Mouse (Mus musculus) myocyte (in vitro differentiated cells): ENCODE data around the gene Ak1.

Experiments
- E2F4 ChIP-seq: IDR thresholded peaks from one replicate; pipeline ENCODE4 v1.6.1; 2011; ENCODE audit warnings: mild to moderate bottlenecking, control low read depth, moderate library complexity; ENCODE audit not compliant: insufficient read depth
- POLR2A ChIP-seq: IDR thresholded peaks from one replicate; pipeline ENCODE4 v1.6.1; 2011; ENCODE audit warnings: low read depth, mild to moderate bottlenecking, control low read depth, moderate library complexity; ENCODE audit not compliant: insufficient read length
- POLR2AphosphoS2 ChIP-seq: IDR thresholded peaks from one replicate; pipeline ENCODE4 v1.6.1; 2011; ENCODE audit warnings: low read depth, control low read depth; ENCODE audit not compliant: insufficient read length
- TCF12 ChIP-seq: IDR thresholded peaks from one replicate; pipeline ENCODE4 v1.6.1; 2011; ENCODE audit warnings: mild to moderate bottlenecking, control low read depth; ENCODE audit not compliant: poor library complexity, insufficient read depth, severe bottlenecking
- USF1 ChIP-seq: IDR thresholded peaks from one replicate; pipeline ENCODE4 v1.6.1; 2011; ENCODE audit warnings: low read depth, mild to moderate bottlenecking, control low read depth, moderate library complexity

- TF ChIP-seq POLR2A, result no peak
- TF ChIP-seq TCF12, result no peak
- TF ChIP-seq E2F4, result no peak
- no peak for TF ChIP-seq USF1
- TF ChIP-seq POLR2AphosphoS2, result no peak
These were observed 5.9 kb downstream of the Ak1 start for GRCm38 (mm10) chr2:32627266-32628043.
